Mouse (Mus musculus): ENCODE data around the gene Ric3. TPM values are rescaled to one million over a fixed set of nuclear protein-coding genes. Genes with fewer than 3 reads are reported as not detected.

Ric3 gene
- polyA plus RNA-seq, 1 experiment from 2014 or later = 32.2 TPM

GRCm38 (mm10) chr7:109072326-109072725 lies 10.8 kb downstream of the Ric3 start:
- Histone ChIP-seq H3K27me3 (replicated peaks; ENCODE audit: control insufficient read depth, insufficient read depth, low read length) (no peaks in the 10 kb centered on the region), H3K4me2 (ENCODE audit: low read length) (no peak overlapping the region), H3K4me1 (ENCODE audit: control insufficient read depth, insufficient read depth, low read depth, low read length) (no peaks in the 10 kb centered on the region), H3K9me3 (ENCODE audit: control insufficient read depth, low read length) (no peaks in the 10 kb centered on the region), H3K9ac (ENCODE audit: low read depth, low read length) (no peak overlapping the region), H3K36me3 (ENCODE audit: control insufficient read depth, insufficient read depth, low read length) (no peaks in the 10 kb centered on the region), H3K4me3 (ENCODE audit: low read length) (no peak overlapping the region), H3K27ac (ENCODE audit: low read depth, low read length) (no peak overlapping the region)
- ATAC-seq = no peak
- 79% methylated on average over 5 of the region's 5 CpGs for WGBS

- H3K4me3 ChIP-seq (ENCODE audit: low read length) = no peak overlapping the region
- WGBS = 81% methylated on average over 4 of the region's 4 CpGs
- no peak overlapping the region for H3K4me2 ChIP-seq (ENCODE audit: low read length)
- no peak overlapping the region for H3K9ac ChIP-seq (ENCODE audit: low read depth, low read length)
- H3K4me1 ChIP-seq (ENCODE audit: control insufficient read depth, insufficient read depth, low read depth, low read length) = no peaks in the 10 kb centered on the region
- no peak overlapping the region for H3K27ac ChIP-seq (ENCODE audit: low read depth, low read length)
- no peak for ATAC-seq
- no peaks in the 10 kb centered on the region for H3K27me3 ChIP-seq (replicated peaks; ENCODE audit: control insufficient read depth, insufficient read depth, low read length)
- no peaks in the 10 kb centered on the region for H3K9me3 ChIP-seq (ENCODE audit: control insufficient read depth, low read length)
- no peaks in the 10 kb centered on the region for H3K36me3 ChIP-seq (ENCODE audit: control insufficient read depth, insufficient read depth, low read length)
These were observed 13.5 kb downstream of the Ric3 start for GRCm38 (mm10) chr7:109069641-109070040.

GRCm38 (mm10) chr7:109059536-109059935 lies 23.6 kb downstream of the Ric3 start:
- H3K4me3 ChIP-seq (ENCODE audit: low read length) = no peak overlapping the region
- H3K4me2 ChIP-seq (ENCODE audit: low read length) = no peak overlapping the region
- H3K27me3 ChIP-seq (replicated peaks; ENCODE audit: control insufficient read depth, insufficient read depth, low read length) = no peaks in the 10 kb centered on the region
- H3K4me1 ChIP-seq (ENCODE audit: control insufficient read depth, insufficient read depth, low read depth, low read length) = no peaks in the 10 kb centered on the region
- no peak overlapping the region for H3K27ac ChIP-seq (ENCODE audit: low read depth, low read length)
- no peak for ATAC-seq
- H3K36me3 ChIP-seq (ENCODE audit: control insufficient read depth, insufficient read depth, low read length) = peaks cover 3% of the 10 kb centered on the region
- no peak overlapping the region for H3K9ac ChIP-seq (ENCODE audit: low read depth, low read length)
- WGBS = 91% methylated on average over 4 of the region's 4 CpGs
- no peaks in the 10 kb centered on the region for H3K9me3 ChIP-seq (ENCODE audit: control insufficient read depth, low read length)

GRCm38 (mm10) chr7:109050831-109051230 lies 32.3 kb downstream of the Ric3 start:
- no peak overlapping the region for H3K9ac ChIP-seq (ENCODE audit: low read depth, low read length)
- H3K27me3 ChIP-seq (replicated peaks; ENCODE audit: control insufficient read depth, insufficient read depth, low read length) = no peaks in the 10 kb centered on the region
- no peak overlapping the region for H3K4me3 ChIP-seq (ENCODE audit: low read length)
- no peak for ATAC-seq
- WGBS = 74% methylated on average over 1 of the region's 1 CpGs
- H3K4me2 ChIP-seq (ENCODE audit: low read length) = no peak overlapping the region
- no peaks in the 10 kb centered on the region for H3K4me1 ChIP-seq (ENCODE audit: control insufficient read depth, insufficient read depth, low read depth, low read length)
- no peaks in the 10 kb centered on the region for H3K9me3 ChIP-seq (ENCODE audit: control insufficient read depth, low read length)
- H3K36me3 ChIP-seq (ENCODE audit: control insufficient read depth, insufficient read depth, low read length) = peaks cover 5% of the 10 kb centered on the region; the same call in 1 of the 2 replicates
- no peak overlapping the region for H3K27ac ChIP-seq (ENCODE audit: low read depth, low read length)

- Histone ChIP-seq H3K36me3 (ENCODE audit: control insufficient read depth, insufficient read depth, low read length) (no peaks in the 10 kb centered on the region), H3K4me2 (ENCODE audit: low read length) (no peak overlapping the region), H3K27me3 (replicated peaks; ENCODE audit: control insufficient read depth, insufficient read depth, low read length) (no peaks in the 10 kb centered on the region), H3K27ac (ENCODE audit: low read depth, low read length) (no peak overlapping the region), H3K9me3 (ENCODE audit: control insufficient read depth, low read length) (no peaks in the 10 kb centered on the region), H3K4me3 (ENCODE audit: low read length) (no peak overlapping the region), H3K9ac (ENCODE audit: low read depth, low read length) (no peak overlapping the region), H3K4me1 (ENCODE audit: control insufficient read depth, insufficient read depth, low read depth, low read length) (no peaks in the 10 kb centered on the region)
- no peak for ATAC-seq
- WGBS = 92% methylated on average over 2 of the region's 2 CpGs
These were observed 37.3 kb downstream of the Ric3 start for GRCm38 (mm10) chr7:109045876-109046275.

- 83% methylated on average over 5 of the region's 5 CpGs for WGBS
- H3K36me3 ChIP-seq (ENCODE audit: control insufficient read depth, insufficient read depth, low read length) = peaks cover 5% of the 10 kb centered on the region
- H3K4me1 ChIP-seq (ENCODE audit: control insufficient read depth, insufficient read depth, low read depth, low read length) = no peaks in the 10 kb centered on the region
- no peak overlapping the region for H3K9ac ChIP-seq (ENCODE audit: low read depth, low read length)
- no peak overlapping the region for H3K4me3 ChIP-seq (ENCODE audit: low read length)
- no peak overlapping the region; the same call in 1 of the 2 replicates for H3K27ac ChIP-seq (ENCODE audit: low read depth, low read length)
- ATAC-seq = 0 out of 2 replicates have a peak, but pooled peaks have one; percentile 62
- H3K27me3 ChIP-seq (replicated peaks; ENCODE audit: control insufficient read depth, insufficient read depth, low read length) = no peaks in the 10 kb centered on the region
- no peak overlapping the region for H3K4me2 ChIP-seq (ENCODE audit: low read length)
- no peaks in the 10 kb centered on the region for H3K9me3 ChIP-seq (ENCODE audit: control insufficient read depth, low read length)
These were observed 43.7 kb downstream of the Ric3 start for GRCm38 (mm10) chr7:109039445-109039844.

GRCm38 (mm10) chr7:109038987-109039386 lies 44.1 kb downstream of the Ric3 start:
- H3K4me1 ChIP-seq (ENCODE audit: control insufficient read depth, insufficient read depth, low read depth, low read length) = no peaks in the 10 kb centered on the region
- no peak overlapping the region for H3K4me3 ChIP-seq (ENCODE audit: low read length)
- H3K9ac ChIP-seq (ENCODE audit: low read depth, low read length) = no peak overlapping the region
- ATAC-seq = 0 out of 2 replicates have a peak, but pooled peaks have one; percentile 21
- H3K4me2 ChIP-seq (ENCODE audit: low read length) = no peak overlapping the region
- WGBS = 59% methylated on average over 1 of the region's 1 CpGs
- H3K27ac ChIP-seq (ENCODE audit: low read depth, low read length) = no peak overlapping the region; the same call in none of the 2 replicates
- peaks cover 7% of the 10 kb centered on the region for H3K36me3 ChIP-seq (ENCODE audit: control insufficient read depth, insufficient read depth, low read length)
- H3K9me3 ChIP-seq (ENCODE audit: control insufficient read depth, low read length) = no peaks in the 10 kb centered on the region
- no peaks in the 10 kb centered on the region for H3K27me3 ChIP-seq (replicated peaks; ENCODE audit: control insufficient read depth, insufficient read depth, low read length)

- H3K27ac ChIP-seq (ENCODE audit: low read depth, low read length) = peak overlapping the region; percentile 54
- no peak overlapping the region for H3K9ac ChIP-seq (ENCODE audit: low read depth, low read length)
- H3K27me3 ChIP-seq (replicated peaks; ENCODE audit: control insufficient read depth, insufficient read depth, low read length) = no peaks in the 10 kb centered on the region
- no peaks in the 10 kb centered on the region for H3K9me3 ChIP-seq (ENCODE audit: control insufficient read depth, low read length)
- peaks cover 7% of the 10 kb centered on the region for H3K36me3 ChIP-seq (ENCODE audit: control insufficient read depth, insufficient read depth, low read length)
- H3K4me1 ChIP-seq (ENCODE audit: control insufficient read depth, insufficient read depth, low read depth, low read length) = no peaks in the 10 kb centered on the region
- 75% methylated on average over 8 of the region's 8 CpGs for WGBS
- no peak overlapping the region for H3K4me2 ChIP-seq (ENCODE audit: low read length)
- no peak overlapping the region for H3K4me3 ChIP-seq (ENCODE audit: low read length)
- peak; percentile 43; the same call in 1 of the 2 replicates for ATAC-seq
These were observed 44.9 kb downstream of the Ric3 start for GRCm38 (mm10) chr7:109038121-109038735.

- Histone ChIP-seq H3K4me3 (ENCODE audit: low read length) (no peak overlapping the region), H3K36me3 (ENCODE audit: control insufficient read depth, insufficient read depth, low read length) (peaks cover 12% of the 10 kb centered on the region), H3K27me3 (replicated peaks; ENCODE audit: control insufficient read depth, insufficient read depth, low read length) (no peaks in the 10 kb centered on the region), H3K27ac (ENCODE audit: low read depth, low read length) (no peak overlapping the region), H3K9ac (ENCODE audit: low read depth, low read length) (no peak overlapping the region), H3K9me3 (ENCODE audit: control insufficient read depth, low read length) (no peaks in the 10 kb centered on the region), H3K4me2 (ENCODE audit: low read length) (no peak overlapping the region), H3K4me1 (ENCODE audit: control insufficient read depth, insufficient read depth, low read depth, low read length) (no peaks in the 10 kb centered on the region)
- ATAC-seq = no peak
- 88% methylated on average over 2 of the region's 2 CpGs for WGBS
These were observed 51.1 kb downstream of the Ric3 start for GRCm38 (mm10) chr7:109032054-109032453.

Measured in hindbrain, embryonic 16.5 days (tissue).